Mouse (Mus musculus): Measurements from ENCODE around the gene Gm48552. TPM values are rescaled to one million over a fixed set of nuclear protein-coding genes. Genes with fewer than 3 reads are reported as not detected.

Gm48552 gene
- polyA plus RNA-seq, 1 experiment from 2014 or later = 1.3 TPM

DNA sequence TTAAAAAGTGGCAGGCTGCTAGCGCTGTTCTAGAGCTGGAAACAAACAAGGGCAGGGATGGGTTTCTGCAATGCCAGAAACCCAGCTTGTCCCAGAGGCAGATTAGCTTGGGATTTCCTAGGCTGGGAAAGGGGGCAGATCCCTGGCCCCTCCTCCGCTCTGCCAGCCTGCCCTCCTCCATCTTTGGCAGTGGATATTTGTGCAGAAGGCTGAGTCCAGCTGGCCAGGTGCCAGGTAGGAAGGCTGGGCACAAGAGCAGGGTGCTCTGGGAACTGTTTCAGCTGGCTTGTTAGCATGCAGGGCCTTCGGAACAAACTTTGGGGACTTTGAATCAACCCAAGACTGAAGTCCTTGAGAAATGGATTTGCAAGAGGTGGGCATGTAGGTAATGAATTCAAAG, 46.6 kb downstream of the Gm48552 start:
- Histone ChIP-seq H3K4me2 (ENCODE audit: low read depth, low read length) (no peak overlapping the region), H3K27ac (ENCODE audit: low read length) (no peak overlapping the region; the same call in 1 of the 2 replicates), H3K27me3 (ENCODE audit: control insufficient read depth, insufficient read depth, low read length) (no peaks in the 10 kb centered on the region), H3K9ac (ENCODE audit: low read length) (peak overlapping the region; percentile 25; the same call in 1 of the 2 replicates), H3K36me3 (ENCODE audit: control insufficient read depth, insufficient read depth, low read length) (no peaks in the 10 kb centered on the region), H3K4me1 (ENCODE audit: control insufficient read depth, insufficient read depth, low read length) (peaks cover 18% of the 10 kb centered on the region), H3K9me3 (replicated peaks; ENCODE audit: control insufficient read depth, low read length) (no peaks in the 10 kb centered on the region), H3K4me3 (replicated peaks; ENCODE audit: low read length) (no peak overlapping the region)
- ATAC-seq (ENCODE audit: insufficient read depth, low FRiP score) = no peak
- 54% methylated on average over 3 of the region's 3 CpGs for WGBS

Small RNAs within 50 kb of the gene (microRNA-seq; reads per million reads assigned to microRNA genes)
- gene Mir1191b = 1.3 reads per million
- gene Mir6913 = not detected

Other genes with a start within 250 kb of the Gm48552 start
- gene Pias4, start 221.1 kb upstream of the Gm48552 start, polyA plus RNA-seq (2015; fragmentation: Nextera tagmentation; extraction: Ambion mirVana) = 34.8 and 35.8 TPM in 2 replicates
- gene Eef2, start 212.4 kb upstream of the Gm48552 start, polyA plus RNA-seq (2015; fragmentation: Nextera tagmentation; extraction: Ambion mirVana) = 533 and 575 TPM in 2 replicates
- gene Dapk3, start 206.0 kb upstream of the Gm48552 start, polyA plus RNA-seq (2015; fragmentation: Nextera tagmentation; extraction: Ambion mirVana) = 30.5 and 32.4 TPM in 2 replicates
- gene 4930442H23Rik, start 205.2 kb upstream of the Gm48552 start, polyA plus RNA-seq (2015; fragmentation: Nextera tagmentation; extraction: Ambion mirVana) = not detected in 2 replicates
- 0.57 TPM in 1 of 2 replicates, not detected in the other for gene Nmrk2, start 187.0 kb upstream of the Gm48552 start, polyA plus RNA-seq (2015; fragmentation: Nextera tagmentation; extraction: Ambion mirVana)
- gene Atcay, start 158.2 kb upstream of the Gm48552 start, polyA plus RNA-seq (2015; fragmentation: Nextera tagmentation; extraction: Ambion mirVana) = 1.5 TPM in 2 replicates
- 5.3 and 5.9 TPM in 2 replicates for gene Zfr2, start 155.8 kb upstream of the Gm48552 start, polyA plus RNA-seq (2015; fragmentation: Nextera tagmentation; extraction: Ambion mirVana)
- 3.6 and 4.2 TPM in 2 replicates for gene Matk, start 136.1 kb upstream of the Gm48552 start, polyA plus RNA-seq (2015; fragmentation: Nextera tagmentation; extraction: Ambion mirVana)
- 197 and 220 TPM in 2 replicates for gene Mrpl54, start 122.1 kb upstream of the Gm48552 start, polyA plus RNA-seq (2015; fragmentation: Nextera tagmentation; extraction: Ambion mirVana)
- gene Apba3, start 122.0 kb upstream of the Gm48552 start, polyA plus RNA-seq (2015; fragmentation: Nextera tagmentation; extraction: Ambion mirVana) = 61.6 and 66.9 TPM in 2 replicates
- gene Tjp3, start 97.4 kb upstream of the Gm48552 start, polyA plus RNA-seq (2015; fragmentation: Nextera tagmentation; extraction: Ambion mirVana) = 29.1 and 35.7 TPM in 2 replicates
- 40.8 and 41.8 TPM in 2 replicates for gene Pip5k1c, start 96.0 kb upstream of the Gm48552 start, polyA plus RNA-seq (2015; fragmentation: Nextera tagmentation; extraction: Ambion mirVana)
- 22.4 and 26.7 TPM in 2 replicates for gene Cactin, start 67.9 kb upstream of the Gm48552 start, polyA plus RNA-seq (2015; fragmentation: Nextera tagmentation; extraction: Ambion mirVana)
- gene Tbxa2r, start 60.3 kb upstream of the Gm48552 start, polyA plus RNA-seq (2015; fragmentation: Nextera tagmentation; extraction: Ambion mirVana) = 28.1 and 31.5 TPM in 2 replicates
- gene Gipc3, start 45.7 kb upstream of the Gm48552 start, polyA plus RNA-seq (2015; fragmentation: Nextera tagmentation; extraction: Ambion mirVana) = 0.05 TPM in 1 of 2 replicates, not detected in the other
- gene Hmg20b, start 38.5 kb upstream of the Gm48552 start, polyA plus RNA-seq (2015; fragmentation: Nextera tagmentation; extraction: Ambion mirVana) = 67.7 and 70.2 TPM in 2 replicates
- gene Mfsd12, start 31.5 kb upstream of the Gm48552 start, polyA plus RNA-seq (2015; fragmentation: Nextera tagmentation; extraction: Ambion mirVana) = 7.3 and 8.6 TPM in 2 replicates
- gene 4930404N11Rik, start 23.2 kb upstream of the Gm48552 start, polyA plus RNA-seq (2015; fragmentation: Nextera tagmentation; extraction: Ambion mirVana) = 2.9 and 3.0 TPM in 2 replicates
- 69.2 and 79.0 TPM in 2 replicates for gene Fzr1, start 10.5 kb upstream of the Gm48552 start, polyA plus RNA-seq (2015; fragmentation: Nextera tagmentation; extraction: Ambion mirVana)
- 77.4 and 79.6 TPM in 2 replicates for gene Dohh, start 4.6 kb upstream of the Gm48552 start, polyA plus RNA-seq (2015; fragmentation: Nextera tagmentation; extraction: Ambion mirVana)
- 3.0 and 3.8 TPM in 2 replicates for gene Gm48551, start 4.5 kb upstream of the Gm48552 start, polyA plus RNA-seq (2015; fragmentation: Nextera tagmentation; extraction: Ambion mirVana)
- 61.8 and 65.3 TPM in 2 replicates for gene Smim24, start 4.0 kb downstream of the Gm48552 start, polyA plus RNA-seq (2015; fragmentation: Nextera tagmentation; extraction: Ambion mirVana)
- gene Nfic, start 66.6 kb downstream of the Gm48552 start, polyA plus RNA-seq (2015; fragmentation: Nextera tagmentation; extraction: Ambion mirVana) = 74.8 and 82.5 TPM in 2 replicates
- gene Celf5, start 93.7 kb downstream of the Gm48552 start, polyA plus RNA-seq (2015; fragmentation: Nextera tagmentation; extraction: Ambion mirVana) = 1.3 and 1.5 TPM in 2 replicates
- 88.4 and 96.7 TPM in 2 replicates for gene Ncln, start 107.4 kb downstream of the Gm48552 start, polyA plus RNA-seq (2015; fragmentation: Nextera tagmentation; extraction: Ambion mirVana)
- gene S1pr4, start 111.1 kb downstream of the Gm48552 start, polyA plus RNA-seq (2015; fragmentation: Nextera tagmentation; extraction: Ambion mirVana) = 1.2 TPM in 2 replicates
- 9.0 and 11.0 TPM in 2 replicates for gene Gna15, start 135.2 kb downstream of the Gm48552 start, polyA plus RNA-seq (2015; fragmentation: Nextera tagmentation; extraction: Ambion mirVana)
- gene Gna11, start 156.2 kb downstream of the Gm48552 start, polyA plus RNA-seq (2015; fragmentation: Nextera tagmentation; extraction: Ambion mirVana) = 101 and 105 TPM in 2 replicates
- 325 and 351 TPM in 2 replicates for gene Aes, start 170.5 kb downstream of the Gm48552 start, polyA plus RNA-seq (2015; fragmentation: Nextera tagmentation; extraction: Ambion mirVana)
- gene Tle2, start 185.6 kb downstream of the Gm48552 start, polyA plus RNA-seq (2015; fragmentation: Nextera tagmentation; extraction: Ambion mirVana) = 20.6 and 23.6 TPM in 2 replicates
- gene Tle6, start 212.1 kb downstream of the Gm48552 start, polyA plus RNA-seq (2015; fragmentation: Nextera tagmentation; extraction: Ambion mirVana) = 26.0 and 31.2 TPM in 2 replicates
- gene BC025920, start 217.3 kb downstream of the Gm48552 start, polyA plus RNA-seq (2015; fragmentation: Nextera tagmentation; extraction: Ambion mirVana) = 0.46 and 0.61 TPM in 2 replicates
- gene Sirt6, start 238.8 kb downstream of the Gm48552 start, polyA plus RNA-seq (2015; fragmentation: Nextera tagmentation; extraction: Ambion mirVana) = 28.6 and 33.6 TPM in 2 replicates
- gene Ankrd24, start 239.5 kb downstream of the Gm48552 start, polyA plus RNA-seq (2015; fragmentation: Nextera tagmentation; extraction: Ambion mirVana) = 9.9 and 11.1 TPM in 2 replicates

All from stomach, embryonic 16.5 days (tissue).